Mouse (Mus musculus): ENCODE measurements around the gene Ksr1. TPM values are rescaled to one million over a fixed set of nuclear protein-coding genes. Genes with fewer than 3 reads are reported as not detected.

The Ksr1 gene
- polyA plus RNA-seq, 1 experiment, result 20.6 TPM

GRCm38 (mm10) chr11:79033636-79034035 lies 112.6 kb downstream of the Ksr1 start:
- no peaks in the 10 kb centered on the region for H3K27me3 ChIP-seq (ENCODE audit: control insufficient read depth, insufficient read depth, insufficient read length)
- TF ChIP-seq SRF (IDR thresholded peaks at IDR 0.05; ENCODE audit: control insufficient read depth, insufficient read length, low read depth) (no peak), CEBPB (IDR thresholded peaks at IDR 0.05; ENCODE audit: insufficient read depth, poor library complexity, severe bottlenecking) (no peak), E2F4 (IDR thresholded peaks at IDR 0.05; ENCODE audit: insufficient read depth) (no peak)
- H3ac ChIP-seq (ENCODE audit: control insufficient read depth, insufficient read length), result no peak overlapping the region
- no peaks in the 10 kb centered on the region for H3K79me2 ChIP-seq (ENCODE audit: control insufficient read depth, insufficient read depth)
- no peaks in the 10 kb centered on the region for H3K36me3 ChIP-seq (ENCODE audit: control insufficient read depth, insufficient read depth)
- no peak overlapping the region for H3K4me2 ChIP-seq (ENCODE audit: low read depth)
- no peak overlapping the region for H3K4me3 ChIP-seq

- H3K4me2 ChIP-seq (ENCODE audit: low read depth), result no peak overlapping the region
- H3K79me2 ChIP-seq (ENCODE audit: control insufficient read depth, insufficient read depth), result no peaks in the 10 kb centered on the region
- no peaks in the 10 kb centered on the region for H3K27me3 ChIP-seq (ENCODE audit: control insufficient read depth, insufficient read depth, insufficient read length)
- no peak overlapping the region for H3ac ChIP-seq (ENCODE audit: control insufficient read depth, insufficient read length)
- no peak overlapping the region for H3K4me3 ChIP-seq
- H3K36me3 ChIP-seq (ENCODE audit: control insufficient read depth, insufficient read depth), result no peaks in the 10 kb centered on the region
- TF ChIP-seq MYOG (IDR thresholded peaks at IDR 0.05; ENCODE audit: control insufficient read depth in 1 of 3, insufficient read depth in 1 of 3, insufficient read length in 2 of 3, low read depth in 2 of 3) (no peak), CEBPB (IDR thresholded peaks at IDR 0.05; ENCODE audit: insufficient read depth, poor library complexity, severe bottlenecking) (no peak), MYOD1 (IDR thresholded peaks at IDR 0.05; ENCODE audit: control insufficient read depth in 1 of 3, insufficient read length in 2 of 3, low read depth in 2 of 3) (no peak), MAX (IDR thresholded peaks at IDR 0.05; ENCODE audit: low read depth) (no peak), SRF (IDR thresholded peaks at IDR 0.05; ENCODE audit: control insufficient read depth, insufficient read length, low read depth) (no peak), E2F4 (IDR thresholded peaks at IDR 0.05; ENCODE audit: insufficient read depth) (no peak), TCF3 (IDR thresholded peaks at IDR 0.05; ENCODE audit: insufficient read length, low read depth) (no peak), USF1 (IDR thresholded peaks at IDR 0.05; ENCODE audit: low read depth) (no peak), POLR2A (IDR thresholded peaks at IDR 0.05; ENCODE audit: insufficient read length, low read depth) (no peak), TCF12 (IDR thresholded peaks at IDR 0.05; ENCODE audit: insufficient read depth, poor library complexity, severe bottlenecking) (no peak), POLR2AphosphoS2 (IDR thresholded peaks at IDR 0.05; ENCODE audit: insufficient read length, low read depth) (no peak)
These were observed 113.2 kb downstream of the Ksr1 start for GRCm38 (mm10) chr11:79033021-79033420.

GRCm38 (mm10) chr11:79031452-79031746 lies 114.8 kb downstream of the Ksr1 start:
- Histone ChIP-seq H3K4me3 (no peak overlapping the region), H3K4me2 (ENCODE audit: low read depth) (no peak overlapping the region), H3K27me3 (ENCODE audit: control insufficient read depth, insufficient read depth, insufficient read length) (no peaks in the 10 kb centered on the region), H3K36me3 (ENCODE audit: control insufficient read depth, insufficient read depth) (no peaks in the 10 kb centered on the region), H3K79me2 (ENCODE audit: control insufficient read depth, insufficient read depth) (no peaks in the 10 kb centered on the region), H3ac (ENCODE audit: control insufficient read depth, insufficient read length) (no peak overlapping the region)
- TF ChIP-seq MAX (IDR thresholded peaks at IDR 0.05; ENCODE audit: low read depth) (no peak), POLR2AphosphoS2 (IDR thresholded peaks at IDR 0.05; ENCODE audit: insufficient read length, low read depth) (no peak), MYOD1 (IDR thresholded peaks at IDR 0.05; ENCODE audit: control insufficient read depth in 1 of 3, insufficient read length in 2 of 3, low read depth in 2 of 3) (no peak), TCF12 (IDR thresholded peaks at IDR 0.05; ENCODE audit: insufficient read depth, poor library complexity, severe bottlenecking) (no peak), REST (IDR thresholded peaks at IDR 0.05; ENCODE audit: insufficient read depth, insufficient read length) (no peak), SRF (IDR thresholded peaks at IDR 0.05; ENCODE audit: control insufficient read depth, insufficient read length, low read depth) (no peak), MYOG (IDR thresholded peaks at IDR 0.05; ENCODE audit: control insufficient read depth in 1 of 3, insufficient read depth in 1 of 3, insufficient read length in 2 of 3, low read depth in 2 of 3) (no peak)

GRCm38 (mm10) chr11:79030570-79031451 lies 115.4 kb downstream of the Ksr1 start:
- Histone ChIP-seq H3K4me3 (no peak overlapping the region), H3K4me2 (ENCODE audit: low read depth) (no peak overlapping the region), H3K79me2 (ENCODE audit: control insufficient read depth, insufficient read depth) (no peaks in the 10 kb centered on the region), H3ac (ENCODE audit: control insufficient read depth, insufficient read length) (no peak overlapping the region), H3K36me3 (ENCODE audit: control insufficient read depth, insufficient read depth) (no peaks in the 10 kb centered on the region), H3K27me3 (ENCODE audit: control insufficient read depth, insufficient read depth, insufficient read length) (no peaks in the 10 kb centered on the region)
- TF ChIP-seq MAX (IDR thresholded peaks at IDR 0.05; ENCODE audit: low read depth), result no peak
- peak in 2 of 3 experiments; percentile 19 to 33 for TF ChIP-seq MYOD1 (IDR thresholded peaks at IDR 0.05; ENCODE audit: control insufficient read depth in 1 of 3, insufficient read length in 2 of 3, low read depth in 2 of 3)
- no peak for TF ChIP-seq REST (IDR thresholded peaks at IDR 0.05; ENCODE audit: insufficient read depth, insufficient read length)
- TF ChIP-seq MYOG (IDR thresholded peaks at IDR 0.05; ENCODE audit: control insufficient read depth in 1 of 3, insufficient read depth in 1 of 3, insufficient read length in 2 of 3, low read depth in 2 of 3), result peak in 1 of 3 experiments; percentile 6

GRCm38 (mm10) chr11:79023751-79024150 lies 122.5 kb downstream of the Ksr1 start:
- Histone ChIP-seq H3K4me3 (no peak overlapping the region), H3ac (ENCODE audit: control insufficient read depth, insufficient read length) (no peak overlapping the region), H3K79me2 (ENCODE audit: control insufficient read depth, insufficient read depth) (no peaks in the 10 kb centered on the region), H3K4me2 (ENCODE audit: low read depth) (no peak overlapping the region), H3K36me3 (ENCODE audit: control insufficient read depth, insufficient read depth) (no peaks in the 10 kb centered on the region), H3K27me3 (ENCODE audit: control insufficient read depth, insufficient read depth, insufficient read length) (no peaks in the 10 kb centered on the region)
- TF ChIP-seq TCF12 (IDR thresholded peaks at IDR 0.05; ENCODE audit: insufficient read depth, poor library complexity, severe bottlenecking), result no peak
- TF ChIP-seq MAX (IDR thresholded peaks at IDR 0.05; ENCODE audit: low read depth), result no peak
- no peak for TF ChIP-seq POLR2AphosphoS2 (IDR thresholded peaks at IDR 0.05; ENCODE audit: insufficient read length, low read depth)
- TF ChIP-seq CEBPB (IDR thresholded peaks at IDR 0.05; ENCODE audit: insufficient read depth, poor library complexity, severe bottlenecking), result no peak
- no peak for TF ChIP-seq MYOD1 (IDR thresholded peaks at IDR 0.05; ENCODE audit: control insufficient read depth in 1 of 3, insufficient read length in 2 of 3, low read depth in 2 of 3)
- TF ChIP-seq E2F4 (IDR thresholded peaks at IDR 0.05; ENCODE audit: insufficient read depth), result no peak
- TF ChIP-seq SRF (IDR thresholded peaks at IDR 0.05; ENCODE audit: control insufficient read depth, insufficient read length, low read depth), result no peak
- TF ChIP-seq TCF3 (IDR thresholded peaks at IDR 0.05; ENCODE audit: insufficient read length, low read depth), result no peak
- no peak for TF ChIP-seq MYOG (IDR thresholded peaks at IDR 0.05; ENCODE audit: control insufficient read depth in 1 of 3, insufficient read depth in 1 of 3, insufficient read length in 2 of 3, low read depth in 2 of 3)
- TF ChIP-seq USF1 (IDR thresholded peaks at IDR 0.05; ENCODE audit: low read depth), result no peak
- TF ChIP-seq REST (IDR thresholded peaks at IDR 0.05; ENCODE audit: insufficient read depth, insufficient read length), result no peak
- TF ChIP-seq POLR2A (IDR thresholded peaks at IDR 0.05; ENCODE audit: insufficient read length, low read depth), result no peak
